Mouse (Mus musculus) embryo, embryonic 11.5 days (tissue): ENCODE data around the gene Specc1.

Experiments used
- DNase-seq: peaks from one replicate; pipeline ENCODE4 v3.0.0-alpha.2; 2012; ENCODE audit warnings: low read depth, low spot score

The Specc1 gene

DNA sequence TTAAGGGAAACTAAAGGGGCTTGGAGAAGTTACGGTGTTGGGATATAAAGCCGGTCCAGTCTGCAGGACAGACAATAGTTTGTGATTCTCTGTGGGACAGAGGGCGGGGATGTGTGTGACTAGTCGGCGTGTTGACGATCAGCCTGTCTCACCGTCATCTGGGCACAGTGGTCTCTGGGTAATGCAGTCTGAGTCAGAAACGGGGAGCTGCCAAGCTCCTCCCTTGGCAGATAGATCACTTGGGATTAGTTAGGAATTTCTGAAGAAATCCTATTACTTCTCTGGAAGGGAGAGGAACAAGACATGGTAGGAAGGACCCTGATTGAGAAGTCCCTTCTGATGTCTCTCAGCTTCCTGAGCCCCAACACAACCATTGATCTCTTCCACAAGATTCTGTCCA lies 287.3 kb downstream of the Specc1 start:
- no peak for DNase-seq

DNA sequence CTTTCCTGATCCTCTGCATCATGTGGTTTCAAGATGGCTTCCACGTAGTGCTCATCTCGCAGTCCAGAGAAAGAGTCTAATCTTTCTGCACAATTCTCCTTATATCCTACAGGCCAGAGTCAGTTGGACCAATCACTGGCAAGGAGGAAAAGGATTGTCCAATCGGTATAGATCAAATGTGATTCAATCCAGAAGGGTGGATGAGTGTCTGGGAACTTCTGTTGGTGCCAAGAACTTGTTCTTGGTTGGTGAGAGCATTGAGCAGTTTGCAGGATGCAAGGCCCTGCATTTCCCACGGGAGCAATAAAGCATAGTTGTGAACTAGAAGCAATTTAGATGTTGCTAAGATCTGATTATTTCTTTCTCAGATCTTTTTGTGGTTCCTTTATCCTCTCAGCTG lies 287.9 kb downstream of the Specc1 start:
- DNase-seq = no peak

DNA sequence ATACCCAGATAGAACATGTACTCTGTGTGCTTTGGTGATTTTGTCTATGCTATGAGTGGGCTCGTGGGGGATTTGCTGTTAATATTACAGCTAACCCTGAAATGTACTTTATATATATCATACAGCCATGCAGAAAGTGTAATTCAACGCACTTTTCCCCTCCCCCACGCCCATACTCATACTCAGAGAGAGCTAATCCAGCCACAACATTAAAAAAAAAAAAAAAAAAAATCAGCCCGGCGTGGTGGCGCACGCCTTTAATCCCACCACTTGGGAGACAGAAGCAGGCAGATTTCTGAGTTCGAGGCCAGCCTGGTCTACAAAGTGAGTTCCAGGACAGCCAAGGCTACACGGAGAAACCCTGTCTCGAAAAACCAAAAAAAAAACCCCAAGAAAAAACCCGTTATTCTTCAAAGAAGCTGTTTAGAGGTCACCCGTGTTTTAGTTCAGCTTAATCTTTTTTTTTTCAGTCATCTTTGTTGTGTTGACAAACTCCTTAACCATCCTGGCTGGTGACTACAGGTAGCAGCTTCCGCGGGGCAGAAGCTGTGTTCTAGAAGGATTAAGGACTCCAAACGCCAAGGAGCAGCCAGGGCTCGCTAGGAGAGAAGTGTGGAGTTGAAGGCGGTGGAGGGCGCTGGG lies 291.3 kb downstream of the Specc1 start:
- no peak for DNase-seq

DNA sequence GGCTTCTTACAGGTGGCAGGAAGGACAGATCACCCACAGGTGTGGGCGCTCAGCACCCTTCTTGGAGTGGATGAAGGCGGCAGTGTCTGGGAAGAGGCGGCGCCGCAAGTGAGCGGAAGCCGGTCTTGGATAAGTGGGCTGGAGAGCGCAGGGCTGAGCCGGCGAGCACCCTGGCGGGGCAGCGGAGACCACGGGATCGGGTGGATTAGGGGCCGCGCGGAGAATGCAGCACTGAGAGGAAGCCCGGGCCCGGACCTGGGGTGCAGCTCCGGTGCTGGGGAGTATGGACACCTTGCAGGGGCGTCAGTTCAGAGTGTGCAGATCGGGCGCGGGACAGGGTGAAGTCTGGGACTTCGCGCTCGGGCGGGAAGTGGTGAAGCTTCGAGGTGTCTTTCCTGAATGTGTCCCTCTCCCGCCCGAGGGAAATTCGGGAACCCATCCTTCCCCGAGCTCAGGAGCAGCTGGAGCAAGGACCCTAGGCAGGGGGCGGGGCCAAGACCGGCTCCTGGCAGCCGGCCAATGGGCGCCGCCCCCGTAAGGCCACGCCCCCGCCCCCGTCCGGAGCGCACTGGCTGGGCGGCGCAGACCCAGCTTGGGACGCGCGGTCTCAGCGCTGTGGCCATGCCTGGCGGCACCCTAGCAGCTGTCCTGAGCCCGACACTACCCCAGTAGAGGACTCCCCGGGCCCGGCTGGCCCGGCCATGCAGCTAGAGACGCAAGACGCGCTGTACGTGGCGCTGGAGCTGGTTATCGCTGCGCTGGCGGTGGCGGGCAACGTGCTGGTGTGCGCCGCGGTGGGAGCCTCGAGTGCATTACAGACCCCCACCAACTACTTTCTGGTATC lies 292.1 kb downstream of the Specc1 start, which contains the start of gene Adora2b:
Gene Adora2b (plus strand): TSS at position 584 of the 844 bp plus-strand sequence.
- peak; percentile 77 for DNase-seq

DNA sequence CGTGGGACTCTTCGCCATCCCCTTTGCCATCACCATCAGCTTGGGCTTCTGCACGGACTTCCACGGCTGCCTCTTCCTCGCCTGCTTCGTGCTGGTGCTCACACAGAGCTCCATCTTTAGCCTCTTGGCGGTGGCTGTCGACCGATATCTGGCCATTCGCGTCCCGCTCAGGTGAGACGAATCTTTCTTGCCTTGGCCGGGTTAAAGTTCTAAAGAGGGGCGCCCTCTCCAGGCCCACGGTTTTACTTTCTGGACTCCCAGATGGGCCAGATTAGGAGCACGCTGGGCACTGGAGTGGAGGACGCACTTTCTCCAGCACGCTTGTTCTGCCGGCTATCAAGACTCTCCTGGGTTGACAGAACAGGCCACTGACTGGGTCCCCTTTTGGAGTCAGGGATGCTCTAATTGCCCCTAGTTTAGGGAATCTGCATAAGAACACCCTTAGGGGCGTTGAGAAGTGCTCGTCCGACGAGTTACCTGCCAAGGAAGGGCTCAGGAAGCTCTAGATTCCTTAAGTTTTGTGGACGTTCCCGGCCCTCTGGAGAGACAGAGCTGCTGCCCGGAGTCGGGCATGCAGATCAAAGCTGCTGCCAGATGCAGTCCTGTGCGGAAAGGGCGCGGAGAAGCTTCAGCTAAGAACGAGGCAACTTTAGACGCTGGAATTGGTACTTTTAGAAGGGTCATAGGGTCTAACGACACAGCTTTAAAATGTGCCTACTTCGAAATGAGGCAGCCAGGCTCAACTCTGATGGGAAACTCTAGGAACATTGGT lies 292.9 kb downstream of the Specc1 start:
- no peak for DNase-seq

DNA sequence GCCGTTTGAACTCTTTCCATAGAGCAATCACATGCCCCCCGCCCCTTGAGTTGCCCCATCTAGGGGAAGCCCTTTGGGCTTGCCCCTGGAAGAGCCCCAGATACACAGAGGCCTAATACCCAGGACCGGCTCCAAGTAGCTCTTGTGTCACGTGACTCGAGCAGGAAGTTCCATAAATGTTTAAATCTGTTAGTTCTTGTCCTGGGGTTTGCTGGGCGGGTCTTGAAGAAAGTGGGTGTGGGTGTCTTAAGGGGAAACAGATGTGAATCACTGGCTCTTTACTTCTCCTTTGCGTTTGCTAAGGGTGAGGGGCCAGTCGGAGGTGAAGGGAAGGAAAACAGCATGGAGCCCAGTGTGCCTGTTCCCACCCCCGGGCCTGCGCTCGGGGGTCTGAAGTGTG lies 294.5 kb downstream of the Specc1 start:
- DNase-seq = peak; percentile 26

DNA sequence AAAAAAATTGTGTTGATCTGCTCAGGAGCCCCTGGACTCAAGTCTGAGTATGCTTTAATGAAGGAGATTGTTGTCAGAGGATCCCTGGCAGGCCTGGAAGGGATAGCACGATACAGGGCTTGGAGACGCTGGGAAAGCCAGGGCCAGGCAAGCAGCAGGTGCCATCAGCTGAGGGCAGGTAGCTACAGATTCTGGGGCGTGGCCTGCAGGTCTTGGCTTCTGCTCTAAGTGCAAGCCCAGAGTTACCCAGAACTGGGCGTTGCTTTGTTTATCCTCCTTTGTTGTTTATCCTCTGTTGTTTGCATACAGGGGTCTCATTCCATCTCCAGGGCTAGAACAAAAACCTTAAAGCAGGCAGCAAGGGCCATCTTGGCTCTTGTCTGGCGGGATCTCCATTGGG lies 296.8 kb downstream of the Specc1 start:
- DNase-seq = no peak

DNA sequence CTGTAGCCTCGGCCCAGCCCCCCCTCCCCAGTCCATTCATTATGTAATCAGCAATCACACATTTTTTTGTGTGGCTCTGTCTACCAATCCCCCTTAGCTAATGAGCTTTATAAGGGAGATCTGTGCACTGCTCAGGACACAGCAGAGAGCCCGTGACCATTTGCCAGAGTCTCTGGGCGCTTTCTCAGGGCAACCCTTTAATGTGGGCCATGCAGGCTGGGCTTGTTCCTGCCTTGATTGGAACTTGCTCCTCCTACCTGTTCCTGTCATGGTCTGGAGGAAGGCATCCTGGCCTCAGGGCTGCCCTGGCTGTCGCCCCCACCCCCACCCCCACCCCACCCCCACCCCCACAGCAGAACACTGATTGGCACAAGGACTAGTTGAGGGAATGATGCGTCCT lies 302.7 kb downstream of the Specc1 start:
- DNase-seq = no peak

DNA sequence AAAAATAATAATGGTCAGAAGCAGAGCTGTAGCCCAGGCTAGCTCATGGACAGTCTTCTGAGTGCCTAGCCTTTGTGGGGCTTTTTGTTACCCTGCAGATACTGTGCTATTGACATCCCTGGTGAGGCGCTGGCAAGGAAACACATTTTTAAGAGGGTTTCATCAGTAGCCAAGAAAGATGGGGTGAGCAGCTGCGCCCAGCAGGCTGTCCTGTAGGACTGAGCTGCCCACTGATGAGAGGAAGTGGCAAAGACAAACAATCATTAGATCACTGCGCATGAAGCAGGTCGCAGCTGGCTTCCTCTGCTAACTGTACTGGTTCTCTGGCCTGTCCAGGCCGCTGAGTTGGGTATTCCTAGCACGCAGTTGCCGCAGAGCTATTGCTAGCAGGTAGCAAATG lies 307.0 kb downstream of the Specc1 start:
- DNase-seq = no peak

DNA sequence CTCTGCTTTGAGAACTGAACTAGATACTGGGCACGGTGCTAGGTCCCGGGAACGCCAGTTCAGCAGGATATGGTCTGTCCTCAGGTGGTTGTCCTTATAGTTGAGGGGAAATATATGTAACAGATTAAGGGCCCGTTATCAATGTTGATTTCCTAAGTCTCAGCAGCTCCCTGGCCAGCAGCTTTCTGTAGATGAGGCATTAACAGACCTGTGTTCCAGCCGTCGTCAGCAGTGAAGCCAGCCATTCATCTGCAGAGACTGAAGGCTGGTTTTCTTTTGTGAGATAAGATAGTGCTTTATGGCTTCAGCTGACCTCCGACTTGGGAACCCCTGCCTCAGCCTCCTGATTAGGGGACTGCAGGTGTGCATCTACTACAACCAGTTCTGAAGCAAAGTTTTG lies 307.5 kb downstream of the Specc1 start:
- no peak for DNase-seq

DNA sequence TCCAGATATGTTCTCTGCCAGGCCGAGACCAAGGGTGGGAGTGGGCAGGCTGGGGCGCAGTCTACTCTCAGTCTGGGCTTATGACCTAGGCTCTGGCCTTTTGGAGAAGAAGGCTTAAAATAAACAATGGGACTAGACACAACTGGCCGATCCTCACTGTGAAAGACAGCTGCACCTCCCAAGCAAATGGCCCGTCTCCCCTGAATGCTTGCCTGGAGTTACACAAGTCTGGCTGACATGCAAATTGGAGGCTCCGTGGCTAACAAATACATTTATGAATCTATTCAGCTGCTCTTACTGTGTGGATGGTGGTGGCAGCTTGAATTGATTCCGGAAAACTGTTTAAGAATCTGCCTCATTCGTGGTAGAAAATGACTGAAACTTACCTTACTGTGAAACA lies 309.1 kb downstream of the Specc1 start:
- DNase-seq = no peak

DNA sequence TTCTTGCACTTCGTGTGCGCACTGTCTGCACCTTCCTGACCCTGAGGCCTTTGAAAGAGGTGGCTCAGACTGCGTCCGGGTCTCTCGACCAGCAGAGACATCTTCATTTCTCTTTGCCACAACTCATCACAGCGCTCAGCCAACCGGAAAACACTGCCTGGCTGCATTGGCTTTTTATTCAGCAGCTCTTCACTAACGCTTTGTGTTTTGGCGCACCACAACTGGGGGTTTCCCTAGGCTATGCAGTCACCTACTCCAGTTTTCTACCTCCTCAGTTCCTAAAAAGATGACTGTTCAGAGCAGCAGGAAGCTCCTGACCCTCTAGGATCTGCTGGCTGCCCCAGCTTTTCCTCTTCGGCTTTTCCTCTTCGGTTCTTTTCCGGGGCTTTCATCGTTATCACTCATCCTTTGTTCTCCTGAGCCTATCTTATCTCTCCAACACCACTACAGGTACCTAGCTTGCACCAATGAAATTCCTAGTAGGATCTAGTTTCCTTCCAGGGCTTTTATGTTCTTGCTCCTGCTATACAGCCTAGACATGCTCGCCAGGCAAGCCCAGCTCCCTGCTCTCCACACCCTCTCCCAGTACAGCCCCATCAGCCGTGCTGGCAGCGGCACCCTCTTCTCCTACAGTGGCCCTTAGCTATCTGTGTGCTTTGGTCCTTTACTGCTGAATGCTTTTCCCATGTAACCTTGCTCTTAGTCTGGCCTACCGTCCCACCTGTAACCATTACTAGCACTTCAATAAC lies 310.1 kb downstream of the Specc1 start:
- DNase-seq = no peak

DNA sequence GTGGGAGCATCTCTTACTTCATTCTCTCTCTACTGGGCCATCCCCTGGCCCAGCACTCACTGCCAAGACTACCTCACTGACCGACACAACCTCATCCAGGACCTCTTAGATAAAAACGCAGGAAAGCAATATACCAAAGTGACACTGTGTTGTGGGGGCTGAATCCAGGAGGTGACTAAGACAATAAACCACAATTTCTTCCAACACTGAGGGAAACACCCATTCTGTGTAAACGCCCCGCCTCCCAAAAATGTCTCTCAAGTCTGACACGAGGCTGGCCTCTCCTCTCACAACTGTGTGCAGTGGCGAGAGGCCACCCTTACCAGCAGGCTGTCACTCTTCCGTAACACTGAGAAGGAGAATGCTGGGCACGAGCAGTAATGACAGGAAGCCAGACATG lies 311.8 kb downstream of the Specc1 start:
- no peak for DNase-seq

DNA sequence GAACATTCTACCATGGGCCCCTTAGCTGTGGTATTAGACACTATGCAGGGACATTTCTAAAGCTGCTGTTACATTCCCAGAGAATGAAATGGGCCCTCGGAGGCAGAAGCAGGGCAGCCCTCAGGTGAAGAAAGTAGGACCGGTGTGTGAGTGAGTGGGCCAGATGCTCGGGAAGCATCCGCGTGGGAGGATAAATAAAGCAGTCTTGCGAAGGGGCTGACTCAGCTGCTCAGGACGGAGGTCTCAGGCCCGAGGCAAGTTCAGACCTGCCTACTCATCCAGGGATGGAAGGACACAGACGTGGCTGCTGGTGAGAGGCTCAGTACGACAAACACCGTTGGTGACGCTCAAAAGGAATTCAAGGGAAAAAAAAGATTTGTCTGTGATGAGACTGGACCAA lies 312.5 kb downstream of the Specc1 start:
- no peak for DNase-seq

DNA sequence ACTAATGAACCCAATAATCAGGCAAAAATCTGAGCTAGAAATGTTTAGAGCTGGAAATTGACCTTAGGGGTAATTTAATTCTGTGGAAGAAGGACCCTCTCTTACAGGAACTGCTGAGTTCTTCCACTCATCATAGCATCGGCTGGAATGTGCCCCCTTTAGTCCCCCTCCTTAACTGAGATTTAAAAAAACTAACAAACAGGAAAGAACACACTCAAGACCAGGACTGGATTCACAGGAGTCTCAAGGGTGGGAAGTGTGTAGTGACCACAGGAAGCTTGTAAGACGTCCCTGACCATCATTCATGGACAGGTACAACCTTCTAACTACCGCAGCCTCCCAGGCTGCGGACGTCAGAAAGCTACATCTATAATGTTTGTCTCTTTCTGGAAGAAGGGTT lies 314.3 kb downstream of the Specc1 start:
- DNase-seq = no peak
